Mouse (Mus musculus) liver, adult 2 months (tissue): Measurements from ENCODE around the gene Shank2. TPM values are rescaled to one million over a fixed set of nuclear protein-coding genes. Genes with fewer than 3 reads are reported as not detected.

Source experiments
- DNase-seq: peaks from one replicate; pipeline ENCODE4 v3.0.0-alpha.2; 2011; ENCODE audit warnings: low read depth, low spot score; ENCODE audit errors: extremely low read depth
- H3K27ac ChIP-seq: fragments of 200-500 bp; replicated peaks from 2 replicates; pipeline ENCODE4 v1.5.1; 2012; ENCODE audit warnings: low read depth, mild to moderate bottlenecking, control low read depth, inconsistent platforms, low read length; ENCODE audit not compliant: insufficient read depth
- H3K27me3 ChIP-seq: fragments of 200-500 bp; 2 replicates; pipeline ENCODE4 v1.6.1; 2012; ENCODE audit warnings: mild to moderate bottlenecking, moderate library complexity, low read length, inconsistent platforms; ENCODE audit not compliant: control insufficient read depth, insufficient read depth
- H3K36me3 ChIP-seq: fragments of 200-500 bp; 2 replicates; pipeline ENCODE4 v1.6.1; 2012; ENCODE audit warnings: low read length, inconsistent platforms; ENCODE audit not compliant: control insufficient read depth, insufficient read depth
- H3K4me1 ChIP-seq: fragments of 200-500 bp; 2 replicates; pipeline ENCODE4 v1.6.1; 2011; ENCODE audit warnings: low read length; ENCODE audit not compliant: control insufficient read depth, insufficient read depth
- H3K4me3 ChIP-seq: fragments of 200-500 bp; 2 replicates; pipeline ENCODE4 v1.5.1; 2011; ENCODE audit warnings: low read depth, mild to moderate bottlenecking, control low read depth, low read length, moderate library complexity; ENCODE audit not compliant: insufficient read depth
- H3K79me2 ChIP-seq: fragments of 200-500 bp; 2 replicates; pipeline ENCODE4 v1.6.1; 2012; ENCODE audit warnings: inconsistent platforms, mild to moderate bottlenecking, low read length, moderate library complexity; ENCODE audit not compliant: control insufficient read depth, insufficient read depth
- H3K9ac ChIP-seq: fragments of 200-500 bp; 2 replicates; pipeline ENCODE4 v1.6.1; 2012; ENCODE audit warnings: low read depth, mild to moderate bottlenecking, control low read depth, inconsistent platforms, low read length
- CTCF ChIP-seq: fragments of 200-500 bp; IDR thresholded peaks from 2 replicates; pipeline ENCODE4 v1.5.1; 2011; ENCODE audit warnings: low read depth, low read length, control low read depth
- POLR2A ChIP-seq: fragments of 200-500 bp; IDR thresholded peaks from 2 replicates; pipeline ENCODE4 v1.6.1; 2011; ENCODE audit warnings: low read length, control low read depth; ENCODE audit not compliant: insufficient read depth; ENCODE audit errors: extremely low read depth
- WGBS: fragments of 180-500 bp; shearing (Covaris S2); methylation state at CpG from one replicate; pipeline ENCODE4 v1.1.7; 2018; 5-methylcytosine and 5-hydroxymethylcytosine counted together
- polyA plus RNA-seq: library from polyadenylated mRNA; depleted of rRNA; stranded (reverse); fragments of >200 nt; gene quantifications from 2 replicates; pipeline ENCODE4 v1.2.3, GENCODE M21; 2012; rRNA removed
- total RNA-seq: library from RNA; depleted of rRNA; stranded (reverse); fragments of >200 nt; gene quantifications from 2 replicates; pipeline ENCODE4 v1.2.3, GENCODE M21; 2014; rRNA removed

Gene Shank2
- total RNA-seq (4.1 and 6.4 TPM in 2 replicates), polyA plus RNA-seq (4.5 and 6.6 TPM in 2 replicates)

DNA sequence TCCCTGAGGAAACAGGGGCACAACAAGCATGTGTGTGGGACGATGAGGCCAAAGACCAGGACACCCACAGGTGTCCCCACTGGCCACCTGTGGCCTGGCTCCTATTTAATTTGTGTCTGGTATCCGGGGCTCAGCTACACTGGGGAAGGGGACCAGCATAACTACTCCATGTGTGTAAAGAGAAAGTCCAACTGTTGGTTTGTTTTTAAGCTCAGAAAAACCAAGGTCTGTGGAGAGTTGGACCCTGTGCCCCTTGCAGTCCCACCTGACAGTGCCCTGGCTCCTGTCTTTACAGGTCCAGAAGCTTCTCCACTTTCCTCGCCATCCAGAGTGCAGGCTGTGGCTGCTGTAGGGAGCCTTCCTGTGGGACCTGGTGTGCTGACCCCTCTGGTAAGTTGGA, at the start of gene Shank2:
Shank2 (plus strand) TSS at position 301 of the 400 bp plus-strand sequence.
- WGBS: 82% methylated on average over 3 of the region's 3 CpGs
- H3K4me1 ChIP-seq: no peaks in the 10 kb centered on the region
- H3K9ac ChIP-seq: no peak within 1 kb of the TSS
- H3K27ac ChIP-seq: no peak within 1 kb of the TSS
- TF ChIP-seq POLR2A: no peak
- TF ChIP-seq CTCF: no peak
- no peaks in the 10 kb centered on the region for H3K36me3 ChIP-seq
- H3K79me2 ChIP-seq: peaks cover 4% of the 10 kb centered on the region; the same call in 1 of the 2 replicates
- no peaks in the 10 kb centered on the region for H3K27me3 ChIP-seq
- H3K4me3 ChIP-seq: no peak within 1 kb of the TSS
- no peak for DNase-seq

DNA sequence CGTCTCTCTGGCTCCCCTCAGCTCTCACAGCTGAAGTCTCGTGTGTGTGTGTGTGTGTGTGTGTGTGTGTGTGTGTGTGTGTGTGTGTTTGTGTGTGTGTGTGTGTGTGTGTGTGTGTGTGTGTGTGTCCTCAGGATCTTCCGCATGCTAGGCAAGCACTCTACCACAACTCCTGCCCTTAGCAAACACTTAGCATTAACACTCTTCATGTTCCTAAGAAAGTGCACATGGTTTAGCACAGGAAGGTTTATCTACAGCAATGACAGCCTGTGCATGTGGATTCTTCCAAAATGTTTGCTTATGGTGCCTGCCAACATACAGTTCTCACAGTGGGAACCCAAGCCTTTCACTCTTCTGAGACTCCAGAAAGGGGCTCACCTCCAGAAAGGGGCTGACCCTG, 49.6 kb upstream of the Shank2 start:
- 82% methylated on average over 3 of the region's 3 CpGs for WGBS
- no peak for TF ChIP-seq POLR2A
- TF ChIP-seq CTCF: no peak

DNA sequence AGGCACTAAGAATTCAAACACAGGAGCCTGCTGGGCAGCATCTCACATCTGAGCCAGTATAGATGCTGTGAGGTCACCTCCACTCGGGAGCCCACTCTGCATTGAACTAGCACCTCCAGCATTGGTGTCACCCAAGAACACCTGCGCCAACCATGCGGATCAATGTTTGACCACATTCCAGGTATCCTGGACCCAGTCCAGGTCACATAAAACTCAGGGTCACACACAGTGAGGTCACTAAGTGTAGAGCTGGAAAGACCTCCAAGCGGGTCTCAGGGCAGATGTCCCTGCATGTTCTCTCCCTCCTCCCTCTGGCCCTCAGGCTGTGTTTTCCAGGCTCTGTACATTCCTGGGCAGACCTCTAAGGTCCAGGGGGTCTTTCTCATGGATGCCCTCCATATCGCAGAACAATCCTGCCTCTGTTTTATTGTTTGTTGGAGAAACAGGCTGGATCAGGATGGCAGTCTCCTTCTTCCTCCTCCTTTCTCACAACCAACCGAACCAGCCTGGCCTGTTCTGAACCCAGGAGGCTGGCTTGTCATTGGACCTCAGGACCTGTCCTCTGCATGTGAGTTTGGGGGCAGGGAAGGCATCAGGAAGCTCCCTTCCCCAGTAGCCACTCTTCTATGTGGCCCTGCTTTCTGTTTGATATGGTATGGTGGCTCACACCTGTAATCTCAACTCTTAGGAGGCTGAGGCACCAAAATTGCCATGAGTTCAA, 45.0 kb upstream of the Shank2 start:
- Histone ChIP-seq H3K36me3 (no peaks in the 10 kb centered on the region), H3K4me3 (no peak overlapping the region), H3K9ac (no peak overlapping the region), H3K79me2 (no peaks in the 10 kb centered on the region), H3K27ac (no peak overlapping the region), H3K4me1 (0 out of 2 replicates have a peak, but pooled peaks cover 3% of the 10 kb centered on the region), H3K27me3 (no peaks in the 10 kb centered on the region; the same call in 1 of the 2 replicates)
- TF ChIP-seq CTCF: no peak
- no peak for TF ChIP-seq POLR2A
- WGBS: 26% methylated on average over 6 of the region's 6 CpGs
- peak; percentile 48 for DNase-seq

More for the DNA sequence above, 49.6 kb upstream of the Shank2 start:
- no peak for DNase-seq
- 0 out of 2 replicates have a peak, but pooled peaks cover 3% of the 10 kb centered on the region for H3K4me1 ChIP-seq
- H3K9ac ChIP-seq: no peak overlapping the region
- no peaks in the 10 kb centered on the region for H3K27me3 ChIP-seq
- H3K4me3 ChIP-seq: no peak overlapping the region
- H3K27ac ChIP-seq: no peak overlapping the region
- H3K79me2 ChIP-seq: no peaks in the 10 kb centered on the region
- H3K36me3 ChIP-seq: no peaks in the 10 kb centered on the region

DNA sequence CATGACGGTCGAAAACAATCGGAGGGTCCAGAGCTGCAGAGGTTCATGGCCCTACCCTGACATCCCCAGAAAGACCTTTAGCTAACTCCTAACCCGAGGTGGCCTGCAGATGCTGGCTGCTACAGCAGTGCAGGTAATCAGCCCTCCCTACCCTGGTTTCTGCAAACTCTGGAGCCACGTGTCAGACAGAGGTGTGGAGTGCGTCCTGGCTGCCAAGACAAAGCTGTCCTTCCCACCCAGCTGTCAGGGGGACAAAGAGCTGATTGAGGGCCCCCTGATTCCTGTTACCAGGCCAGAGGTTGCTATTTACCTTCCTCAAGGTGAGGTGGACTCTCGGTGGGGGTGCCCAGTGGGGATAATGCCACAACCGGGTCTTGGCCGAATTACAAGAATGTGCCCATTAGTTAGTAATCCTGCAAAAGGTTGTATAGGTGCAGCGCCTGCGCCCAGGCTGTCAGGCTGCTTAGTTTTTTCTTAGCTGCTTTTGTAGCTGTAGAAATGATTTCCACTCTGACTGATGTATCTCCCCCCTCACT, 43.6 kb upstream of the Shank2 start:
- DNase-seq: no peak
- Histone ChIP-seq H3K9ac (no peak overlapping the region), H3K27ac (no peak overlapping the region), H3K27me3 (no peaks in the 10 kb centered on the region; the same call in 1 of the 2 replicates), H3K4me1 (0 out of 2 replicates have a peak, but pooled peaks cover 3% of the 10 kb centered on the region), H3K79me2 (no peaks in the 10 kb centered on the region), H3K4me3 (no peak overlapping the region), H3K36me3 (no peaks in the 10 kb centered on the region)
- 78% methylated on average over 11 of the region's 11 CpGs for WGBS
- TF ChIP-seq POLR2A (no peak), CTCF (no peak)

DNA sequence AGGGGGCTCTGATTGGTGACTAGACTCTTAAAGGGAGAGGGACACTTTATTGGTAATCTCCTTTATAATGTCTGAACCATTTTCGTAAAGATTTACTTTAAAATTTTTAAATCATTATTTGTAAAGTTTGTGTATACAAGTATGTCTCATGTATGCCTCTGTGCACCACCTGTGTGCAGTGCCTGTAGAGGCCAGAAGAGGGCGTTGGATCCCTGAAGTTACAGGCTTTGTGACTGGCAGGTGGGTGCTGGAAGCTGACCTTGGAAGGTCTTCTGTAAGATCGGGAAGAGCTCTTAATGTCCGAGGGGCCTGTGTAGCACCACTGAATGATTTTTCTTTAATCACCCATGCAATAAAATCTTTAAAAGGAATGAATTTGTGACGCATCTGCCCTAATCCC, 37.9 kb upstream of the Shank2 start:
- Histone ChIP-seq H3K79me2 (no peaks in the 10 kb centered on the region), H3K27me3 (no peaks in the 10 kb centered on the region; the same call in 1 of the 2 replicates), H3K9ac (no peak overlapping the region), H3K36me3 (no peaks in the 10 kb centered on the region), H3K27ac (no peak overlapping the region), H3K4me3 (no peak overlapping the region), H3K4me1 (no peaks in the 10 kb centered on the region)
- DNase-seq: no peak
- TF ChIP-seq CTCF (no peak), POLR2A (no peak)
- 88% methylated on average over 5 of the region's 5 CpGs for WGBS

DNA sequence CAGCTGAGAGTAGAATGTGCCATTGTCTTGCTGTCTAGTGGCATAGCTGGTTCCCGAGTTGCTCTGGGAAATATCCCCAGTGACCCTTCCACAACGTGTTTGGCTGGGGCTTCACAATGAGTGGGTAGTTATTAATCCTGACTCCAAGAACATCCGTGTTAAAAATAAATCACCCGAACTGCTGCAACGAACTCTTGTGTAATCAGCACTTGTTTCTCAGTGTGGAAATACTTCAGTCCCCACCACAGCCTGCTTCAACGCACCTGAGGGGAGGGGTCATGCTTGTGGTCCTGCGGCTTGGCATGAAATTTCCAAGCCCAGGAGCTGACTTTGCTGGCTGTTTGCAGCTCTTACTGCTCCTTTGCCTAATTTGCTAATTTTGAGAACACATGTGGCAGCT, 35.1 kb upstream of the Shank2 start:
- Histone ChIP-seq H3K4me1 (no peaks in the 10 kb centered on the region), H3K9ac (no peak overlapping the region), H3K4me3 (no peak overlapping the region), H3K79me2 (no peaks in the 10 kb centered on the region), H3K36me3 (no peaks in the 10 kb centered on the region), H3K27me3 (no peaks in the 10 kb centered on the region), H3K27ac (no peak overlapping the region)
- 58% methylated on average over 7 of the region's 7 CpGs for WGBS
- DNase-seq: no peak
- TF ChIP-seq POLR2A (no peak), CTCF (no peak)
